ENCODE assay signal across 28 mouse cellular contexts in the genomic region with DNA sequence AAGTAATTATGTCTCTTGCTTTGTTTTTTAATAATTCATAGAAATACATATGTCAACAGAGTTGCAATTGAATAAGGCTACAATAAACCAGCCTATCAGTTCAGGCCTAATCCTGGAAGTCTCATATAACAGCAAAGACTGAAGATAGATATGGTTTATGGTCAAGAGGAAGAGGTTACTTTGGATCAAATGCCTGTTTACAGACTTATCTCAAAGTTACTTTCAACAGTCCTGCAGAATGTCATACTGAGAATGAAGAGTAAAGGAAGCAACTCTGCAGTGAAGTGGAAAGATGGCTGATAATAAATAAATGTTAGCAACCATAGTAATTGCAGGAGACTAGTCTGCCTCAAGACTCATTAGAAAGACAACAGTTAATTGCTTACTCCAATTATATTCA.
"Had no signal": no experiment of that assay in that cellular context is flagged by ENCODE, and none has a peak within 500 bp of the region (broad histone marks: within the 10 kb centered on the region; RNA-seq: fewer than 3 reads in every experiment).

No protein-coding gene starts in this region.

- H3K27me3 ChIP-seq: limb, embryonic 12.5 days; limb, embryonic 13.5 days; limb, embryonic 15.5 days; liver, embryonic 12.5 days; liver, embryonic 13.5 days; liver, embryonic 15.5 days; lung, embryonic 15.5 days; megakaryocyte, embryonic 14.5 days; midbrain, embryonic 12.5 days; midbrain, embryonic 13.5 days; midbrain, embryonic 15.5 days had no signal

- H3K4me3 ChIP-seq: left cerebral cortex, adult 2 months; limb, embryonic 10.5 days; limb, embryonic 12.5 days; limb, embryonic 13.5 days; limb, embryonic 15.5 days; liver, embryonic 12.5 days; liver, embryonic 13.5 days; liver, embryonic 15.5 days; lung, embryonic 15.5 days; megakaryocyte, embryonic 14.5 days; midbrain, embryonic 10.5 days; midbrain, embryonic 12.5 days; midbrain, embryonic 13.5 days; midbrain, embryonic 15.5 days; myocyte had no signal

- H3K27ac ChIP-seq: left cerebral cortex, adult 2 months; limb, embryonic 10.5 days; limb, embryonic 12.5 days; limb, embryonic 13.5 days; limb, embryonic 15.5 days; liver, embryonic 12.5 days; liver, embryonic 13.5 days; liver, embryonic 14.5 days; liver, embryonic 15.5 days; lung, embryonic 15.5 days; macrophage; midbrain, embryonic 10.5 days; midbrain, embryonic 12.5 days; midbrain, embryonic 13.5 days; midbrain, embryonic 15.5 days had no signal

- H3K36me3 ChIP-seq: limb, embryonic 10.5 days; limb, embryonic 12.5 days; limb, embryonic 13.5 days; limb, embryonic 15.5 days; liver, embryonic 12.5 days; liver, embryonic 13.5 days; liver, embryonic 15.5 days; lung, embryonic 15.5 days; midbrain, embryonic 10.5 days; midbrain, embryonic 12.5 days; midbrain, embryonic 13.5 days; midbrain, embryonic 15.5 days had no signal

- H3K9ac ChIP-seq: limb, embryonic 12.5 days; limb, embryonic 13.5 days; limb, embryonic 15.5 days; liver, embryonic 12.5 days; liver, embryonic 13.5 days; liver, embryonic 14.5 days; liver, embryonic 15.5 days; liver, postnatal 0 days; lung, embryonic 14.5 days; lung, embryonic 15.5 days; midbrain, embryonic 12.5 days; midbrain, embryonic 13.5 days; midbrain, embryonic 15.5 days had no signal

- H3K9me3 ChIP-seq: limb, embryonic 10.5 days; limb, embryonic 12.5 days; limb, embryonic 13.5 days; limb, embryonic 15.5 days; liver, embryonic 12.5 days; liver, embryonic 13.5 days; liver, embryonic 15.5 days; lung, embryonic 15.5 days; megakaryocyte, embryonic 14.5 days; midbrain, embryonic 10.5 days; midbrain, embryonic 12.5 days; midbrain, embryonic 13.5 days; midbrain, embryonic 15.5 days had no signal

- DNase-seq: left cerebral cortex, postnatal 4 days; liver; liver, embryonic 13.5 days; liver, postnatal 0 days; lung, adult 18-20 months; lung, adult 2 months; lung, embryonic 14.5 days; lung, postnatal 10 days; lung, postnatal 14 days; lung, postnatal 36 days; lung, postnatal 4 days; midbrain, embryonic 14.5 days had no signal

- H3K4me1 ChIP-seq: limb, embryonic 10.5 days; limb, embryonic 12.5 days; limb, embryonic 13.5 days; limb, embryonic 15.5 days; liver, embryonic 12.5 days; liver, embryonic 13.5 days; liver, embryonic 15.5 days; lung, embryonic 15.5 days; megakaryocyte, embryonic 14.5 days; midbrain, embryonic 10.5 days; midbrain, embryonic 12.5 days; midbrain, embryonic 13.5 days; midbrain, embryonic 15.5 days had no signal
